Mouse (Mus musculus): ENCODE data around the gene Wtip. TPM values are rescaled to one million over a fixed set of nuclear protein-coding genes. Genes with fewer than 3 reads are reported as not detected.
A peak's percentile ranks its signal among the peaks of the same experiment; 100 is the strongest.
"Not testable (repeated sequence)": the region's sequence is repeated elsewhere in the genome, so short reads cannot be mapped to it uniquely, and the experiment has no call there.

Gene Wtip
- 3.2 TPM in 2 replicates for polyA plus RNA-seq (2015; fragmentation: Nextera tagmentation; extraction: Ambion mirVana)

DNA sequence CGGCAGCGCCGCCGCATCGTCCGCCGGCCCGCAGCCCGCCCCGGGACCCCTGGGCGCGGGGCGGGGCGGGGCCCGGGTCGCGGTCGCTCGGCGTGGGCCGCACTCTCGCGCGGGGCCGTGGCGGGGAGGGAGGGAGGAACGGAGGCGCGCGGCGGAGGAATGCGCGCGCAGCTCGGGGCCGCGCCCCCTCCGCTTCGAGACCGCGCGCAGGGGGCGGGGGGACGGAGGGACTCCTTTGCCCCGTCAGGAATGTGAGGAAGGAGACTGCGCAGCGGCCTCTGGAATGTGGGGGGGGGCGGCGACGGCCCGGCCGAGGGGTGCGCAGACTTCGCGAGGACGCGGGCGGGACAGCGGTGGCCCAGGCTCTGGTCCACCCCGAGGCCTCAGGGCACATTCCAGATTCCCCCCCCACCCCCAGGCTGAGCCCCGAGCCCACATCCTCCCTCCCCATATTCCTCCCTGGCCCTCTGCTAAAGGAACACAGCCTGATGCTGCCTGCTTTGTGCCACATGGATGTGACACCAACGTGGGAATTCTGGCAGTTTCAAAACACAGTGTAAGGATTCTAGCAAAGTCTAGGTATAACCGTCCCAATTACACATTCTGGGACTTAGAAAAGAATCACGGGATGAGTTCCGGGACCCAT is at the start of gene Wtip:
TSS of gene Wtip (minus strand) at position 152 of the 646 bp plus-strand sequence.
- ATAC-seq: peak; percentile 80
- peak within 1 kb of the TSS; percentile 87 for H3K4me2 ChIP-seq (replicated peaks; ENCODE audit: low read depth)
- no peak for TF ChIP-seq CTCF (IDR thresholded peaks at IDR 0.05; ENCODE audit: low read depth)
- no peaks in the 10 kb centered on the region for H3K27me3 ChIP-seq (replicated peaks; ENCODE audit: control insufficient read depth, insufficient read depth, low read length)
- no peaks in the 10 kb centered on the region for H3K4me1 ChIP-seq (replicated peaks; ENCODE audit: control insufficient read depth, insufficient read depth, low read length)
- H3K9ac ChIP-seq (ENCODE audit: low read depth, low read length): peak within 1 kb of the TSS; percentile 87
- H3K27ac ChIP-seq (ENCODE audit: low read depth, low read length): peak within 1 kb of the TSS; percentile 75
- H3K9me3 ChIP-seq (ENCODE audit: control insufficient read depth): no peaks in the 10 kb centered on the region
- H3K36me3 ChIP-seq (ENCODE audit: control insufficient read depth, insufficient read depth): no peaks in the 10 kb centered on the region
- 2% methylated on average over 33 of the region's 65 CpGs for WGBS
- peak within 1 kb of the TSS; percentile 71 for H3K4me3 ChIP-seq (ENCODE audit: low read depth, low read length)

DNA sequence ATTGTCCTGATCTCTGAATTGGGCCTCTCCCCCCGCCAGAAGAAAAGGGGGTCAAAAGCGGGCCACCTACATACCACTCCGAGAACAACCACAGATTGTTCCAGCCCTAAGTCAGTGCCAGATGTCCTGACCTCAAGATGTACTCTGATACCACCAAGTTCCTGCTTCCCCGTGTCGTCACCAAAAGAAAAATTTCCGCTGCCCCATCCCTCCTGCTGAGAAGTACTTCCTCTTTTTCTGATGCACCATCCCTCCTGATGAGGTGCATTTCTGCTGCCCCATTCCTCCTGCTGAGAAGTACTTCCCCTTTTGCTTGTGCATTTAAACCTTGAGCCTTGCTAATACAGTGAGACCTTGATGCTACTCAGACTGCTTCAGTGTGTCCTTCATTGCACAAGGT is 43.2 kb upstream of the Wtip start:
- H3K4me2 ChIP-seq (replicated peaks; ENCODE audit: low read depth); H3K36me3 ChIP-seq (ENCODE audit: control insufficient read depth, insufficient read depth); ATAC-seq; H3K4me3 ChIP-seq (ENCODE audit: low read depth, low read length); H3K9ac ChIP-seq (ENCODE audit: low read depth, low read length); H3K27me3 ChIP-seq (replicated peaks; ENCODE audit: control insufficient read depth, insufficient read depth, low read length); H3K9me3 ChIP-seq (ENCODE audit: control insufficient read depth); H3K4me1 ChIP-seq (replicated peaks; ENCODE audit: control insufficient read depth, insufficient read depth, low read length); H3K27ac ChIP-seq (ENCODE audit: low read depth, low read length): not testable (repeated sequence)
- 86% methylated on average over 6 of the region's 6 CpGs for WGBS

DNA sequence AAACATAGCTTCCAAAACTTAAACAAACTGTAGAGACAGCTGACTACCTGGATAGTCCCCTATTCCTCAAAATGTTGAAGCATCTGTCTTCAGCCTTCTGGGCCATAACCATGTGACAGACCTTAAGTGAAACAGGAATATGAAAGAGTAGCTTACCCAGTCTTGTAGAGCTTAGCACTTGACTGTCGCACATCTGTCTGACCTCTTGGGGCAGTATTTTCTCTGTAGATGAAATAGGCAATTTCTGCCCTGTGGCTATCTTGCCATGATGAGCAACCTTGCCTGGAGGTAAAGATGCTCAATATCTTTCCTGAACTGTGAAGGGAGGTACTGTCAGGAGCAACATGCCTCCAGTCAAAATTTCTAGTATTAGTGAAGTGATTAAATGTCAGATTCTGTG is 39.2 kb upstream of the Wtip start:
- Histone ChIP-seq H3K27me3 (replicated peaks; ENCODE audit: control insufficient read depth, insufficient read depth, low read length) (no peaks in the 10 kb centered on the region), H3K9me3 (ENCODE audit: control insufficient read depth) (no peaks in the 10 kb centered on the region), H3K27ac (ENCODE audit: low read depth, low read length) (no peak overlapping the region), H3K4me2 (replicated peaks; ENCODE audit: low read depth) (no peak overlapping the region), H3K9ac (ENCODE audit: low read depth, low read length) (no peak overlapping the region), H3K4me1 (replicated peaks; ENCODE audit: control insufficient read depth, insufficient read depth, low read length) (no peaks in the 10 kb centered on the region), H3K4me3 (ENCODE audit: low read depth, low read length) (no peak overlapping the region), H3K36me3 (ENCODE audit: control insufficient read depth, insufficient read depth) (no peaks in the 10 kb centered on the region)
- TF ChIP-seq CTCF (IDR thresholded peaks at IDR 0.05; ENCODE audit: low read depth): peak; percentile 40
- WGBS: 63% methylated on average over 1 of the region's 1 CpGs
- no peak for ATAC-seq

DNA sequence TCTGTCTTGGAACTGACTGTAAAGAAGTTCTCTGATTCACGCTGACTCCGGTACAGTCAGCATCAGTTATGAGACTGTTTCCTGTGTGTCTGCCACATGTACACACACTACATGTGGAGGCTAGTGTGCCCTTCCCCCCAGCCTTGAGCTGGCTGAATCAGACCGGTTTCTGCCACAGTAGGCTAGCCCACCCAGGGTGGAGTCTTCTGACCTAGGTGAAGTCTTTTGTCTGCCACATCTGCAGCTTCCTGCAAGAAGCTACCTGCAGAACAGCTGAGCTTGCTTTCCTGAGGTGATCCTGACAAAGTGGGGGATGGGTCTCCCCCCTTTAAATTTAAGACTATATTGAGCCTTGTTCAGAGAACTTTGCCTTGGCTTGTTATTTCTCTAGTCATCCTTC is 36.4 kb upstream of the Wtip start, which contains the start of gene Uba2:
TSS of gene Uba2 (minus strand) at position 146 of the 400 bp plus-strand sequence.
- H3K27me3 ChIP-seq (replicated peaks; ENCODE audit: control insufficient read depth, insufficient read depth, low read length): no peaks in the 10 kb centered on the region
- peak within 1 kb of the TSS; percentile 90 for H3K9ac ChIP-seq (ENCODE audit: low read depth, low read length)
- 78% methylated on average over 3 of the region's 3 CpGs for WGBS
- H3K27ac ChIP-seq (ENCODE audit: low read depth, low read length): 0 out of 2 replicates have a peak within 1 kb of the TSS, but pooled peaks have one; percentile 82
- H3K4me1 ChIP-seq (replicated peaks; ENCODE audit: control insufficient read depth, insufficient read depth, low read length): no peaks in the 10 kb centered on the region
- H3K4me3 ChIP-seq (ENCODE audit: low read depth, low read length): peak within 1 kb of the TSS; percentile 90
- H3K4me2 ChIP-seq (replicated peaks; ENCODE audit: low read depth): peak within 1 kb of the TSS; percentile 88
- TF ChIP-seq CTCF (IDR thresholded peaks at IDR 0.05; ENCODE audit: low read depth): no peak
- peaks cover 10% of the 10 kb centered on the region for H3K36me3 ChIP-seq (ENCODE audit: control insufficient read depth, insufficient read depth)
- no peaks in the 10 kb centered on the region for H3K9me3 ChIP-seq (ENCODE audit: control insufficient read depth)
- ATAC-seq: no peak

DNA sequence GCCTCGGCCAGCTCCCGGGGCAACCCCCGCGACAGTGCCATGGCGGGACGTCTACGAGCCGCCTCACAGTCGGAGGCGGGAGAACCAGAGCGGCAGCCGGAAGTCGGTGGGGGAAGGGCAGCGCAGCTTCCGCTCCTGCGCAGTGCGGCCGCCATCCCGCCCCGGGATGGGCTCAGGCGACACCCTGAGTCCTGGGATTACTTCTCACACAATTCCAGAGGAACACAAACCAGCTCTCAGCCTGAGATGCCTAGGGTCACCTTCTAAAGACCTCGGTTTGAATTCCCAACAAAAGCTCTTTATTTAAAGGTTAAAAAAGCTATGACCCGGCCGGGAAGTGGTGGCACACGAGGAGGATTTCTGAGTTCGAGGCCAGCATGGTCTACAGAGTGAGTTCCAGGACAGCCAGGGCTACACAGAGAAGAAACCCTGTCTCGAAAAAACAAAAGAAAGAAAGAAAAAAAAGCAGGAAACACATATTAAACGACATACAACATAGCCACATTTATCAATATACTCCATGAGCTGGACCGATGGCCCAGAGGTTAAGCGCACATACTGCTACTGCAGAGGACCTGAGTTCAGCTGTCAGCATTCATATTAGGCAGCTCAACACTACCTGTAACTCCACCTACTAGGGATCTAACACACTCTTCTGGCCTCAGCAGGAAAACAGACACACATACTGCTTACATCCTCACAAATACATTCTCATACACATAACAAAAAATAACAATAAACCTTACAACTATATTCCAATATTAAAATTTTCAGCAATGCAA is 35.6 kb upstream of the Wtip start:
- H3K9ac ChIP-seq (ENCODE audit: low read depth, low read length): peak overlapping the region; percentile 90
- peak overlapping the region; percentile 82 for H3K27ac ChIP-seq (ENCODE audit: low read depth, low read length)
- WGBS: 11% methylated on average over 30 of the region's 30 CpGs
- H3K27me3 ChIP-seq (replicated peaks; ENCODE audit: control insufficient read depth, insufficient read depth, low read length): no peaks in the 10 kb centered on the region
- peak overlapping the region; percentile 88 for H3K4me2 ChIP-seq (replicated peaks; ENCODE audit: low read depth)
- TF ChIP-seq CTCF (IDR thresholded peaks at IDR 0.05; ENCODE audit: low read depth): no peak
- peak; percentile 95 for ATAC-seq
- H3K9me3 ChIP-seq (ENCODE audit: control insufficient read depth): no peaks in the 10 kb centered on the region
- H3K36me3 ChIP-seq (ENCODE audit: control insufficient read depth, insufficient read depth): peaks cover 12% of the 10 kb centered on the region
- peak overlapping the region; percentile 90 for H3K4me3 ChIP-seq (ENCODE audit: low read depth, low read length)
- no peaks in the 10 kb centered on the region for H3K4me1 ChIP-seq (replicated peaks; ENCODE audit: control insufficient read depth, insufficient read depth, low read length)

DNA sequence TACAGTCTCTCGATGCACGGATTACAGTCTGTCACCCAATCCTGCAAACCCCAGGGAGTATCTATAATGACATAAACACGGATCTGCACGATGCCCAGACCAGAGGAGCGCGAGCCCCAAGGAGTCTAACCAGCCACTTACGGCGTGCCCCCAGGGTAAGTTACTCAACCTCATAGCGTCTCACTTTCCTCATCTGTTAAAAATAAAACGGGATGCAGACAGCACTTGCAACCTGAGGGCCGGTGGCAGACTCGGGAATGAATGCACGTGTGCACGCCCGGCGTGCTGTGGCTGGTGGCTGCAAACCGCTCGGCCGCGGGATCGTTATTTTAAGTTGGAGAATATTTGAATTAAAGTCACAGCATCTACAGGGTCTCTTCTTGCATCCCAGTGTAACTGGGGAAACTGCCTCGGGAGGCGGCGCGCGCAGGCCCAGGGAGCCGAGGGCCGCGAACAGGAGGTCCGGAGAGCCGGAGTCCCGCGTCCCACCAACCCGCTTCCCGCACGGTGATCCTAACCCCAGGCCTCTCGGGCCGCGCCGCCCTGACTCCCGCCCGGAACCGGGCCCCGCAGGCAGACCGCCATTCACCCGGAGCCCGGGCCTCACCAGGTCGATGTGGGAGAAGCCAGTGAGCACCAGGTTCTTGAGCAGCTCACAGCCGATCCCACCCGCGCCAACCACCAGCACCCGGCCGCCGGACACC is 34.9 kb upstream of the Wtip start:
- peak; percentile 76 for ATAC-seq
- Histone ChIP-seq H3K27me3 (replicated peaks; ENCODE audit: control insufficient read depth, insufficient read depth, low read length) (no peaks in the 10 kb centered on the region), H3K4me1 (replicated peaks; ENCODE audit: control insufficient read depth, insufficient read depth, low read length) (no peaks in the 10 kb centered on the region), H3K9ac (ENCODE audit: low read depth, low read length) (peak overlapping the region; percentile 90), H3K36me3 (ENCODE audit: control insufficient read depth, insufficient read depth) (peaks cover 19% of the 10 kb centered on the region), H3K27ac (ENCODE audit: low read depth, low read length) (peak overlapping the region; percentile 82), H3K4me2 (replicated peaks; ENCODE audit: low read depth) (peak overlapping the region; percentile 88), H3K9me3 (ENCODE audit: control insufficient read depth) (no peaks in the 10 kb centered on the region), H3K4me3 (ENCODE audit: low read depth, low read length) (peak overlapping the region; percentile 90)
- WGBS: under 1% methylated on average over 54 of the region's 54 CpGs
- TF ChIP-seq CTCF (IDR thresholded peaks at IDR 0.05; ENCODE audit: low read depth): no peak

Data from intestine, postnatal 0 days (tissue).